Mouse (Mus musculus): ENCODE results near the gene Add1. TPM values are rescaled to one million over a fixed set of nuclear protein-coding genes. Genes with fewer than 3 reads are reported as not detected.

Gene Add1
- total RNA-seq, 2 experiments from 2014 or later, result 127 to 136 TPM

DNA sequence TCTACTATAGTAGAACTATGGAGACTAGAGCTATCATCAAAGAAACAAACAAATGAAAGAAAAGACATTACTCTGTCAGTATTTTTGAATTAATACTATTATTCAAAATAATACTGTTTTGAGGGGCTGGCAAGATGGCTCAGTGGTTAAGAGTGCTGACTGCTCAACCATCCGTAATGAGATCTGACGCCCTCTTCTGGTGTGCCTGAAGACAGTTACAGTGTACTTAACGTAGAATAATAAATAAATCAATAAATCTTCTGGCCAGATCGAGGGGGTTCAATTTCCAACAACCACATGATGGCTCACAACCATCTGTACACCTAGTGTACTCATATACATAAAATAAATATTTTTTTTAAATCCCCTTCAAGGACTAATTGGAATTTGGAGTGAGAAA, 88.4 kb downstream of the Add1 start:
- DNase-seq (ENCODE audit: low spot score in 2 of 2), result no peak

- DNase-seq (ENCODE audit: low spot score in 2 of 2), result no peak
Observed at GRCm38 (mm10) chr5:34663231-34663630, 89.8 kb downstream of the Add1 start.

- DNase-seq (ENCODE audit: low spot score in 2 of 2), result no peak
Observed at GRCm38 (mm10) chr5:34669493-34669892, 96.0 kb downstream of the Add1 start.

GRCm38 (mm10) chr5:34670280-34670679, 96.8 kb downstream of the Add1 start:
- no peak for DNase-seq (ENCODE audit: low spot score in 2 of 2)

Small RNA genes lying within 50 kb of the gene (microRNA-seq; reads per million reads assigned to microRNA genes)
- 1.9 to 6.1 reads per million in 2 experiments for gene Mir7036b (ENCODE audit: borderline number of aligned reads in 2 of 2)

Other genes starting within 250 kb of the Add1 start
- gene Rnf4, start 237.4 kb upstream of the Add1 start, total RNA-seq (2021), result 100 to 1,000 TPM; 101 to 105 TPM
- gene Fam193a, start 203.7 kb upstream of the Add1 start, total RNA-seq (2021), result 10 to 100 TPM; 28.9 to 29.5 TPM
- 10 to 100 TPM; 14.9 to 18.3 TPM for gene Tnip2, start 59.7 kb upstream of the Add1 start, total RNA-seq (2021)
- 10 to 100 TPM; 16.9 to 20.9 TPM for gene Sh3bp2, start 47.8 kb upstream of the Add1 start, total RNA-seq (2021)
- 10 to 100 TPM; 30.9 to 32.2 TPM for gene Mfsd10, start 63.5 kb downstream of the Add1 start, total RNA-seq (2021)
- gene Nop14, start 86.5 kb downstream of the Add1 start, total RNA-seq (2021), result 10 to 100 TPM; 25.6 to 27.9 TPM
- 1 to 10 TPM; 2.3 to 3.5 TPM for gene Grk4, start 86.7 kb downstream of the Add1 start, total RNA-seq (2021)
- 10 to 100 TPM; 30.8 to 34.3 TPM for gene Htt, start 188.1 kb downstream of the Add1 start, total RNA-seq (2021)